Mouse (Mus musculus) embryo, embryonic 9.5 days (tissue): Measurements from ENCODE around the gene Vsig4.
"Not testable (repeated sequence)": the region's sequence is repeated elsewhere in the genome, so short reads cannot be mapped to it uniquely, and the experiment has no call there.

Source experiments
- DNase-seq: peaks from one replicate; pipeline ENCODE4 v3.0.0-alpha.2; 2017; ENCODE audit errors: extremely low spot score

Vsig4 gene

GRCm38 (mm10) chrX:96293338-96293737 lies at the start of gene Vsig4:
Gene Vsig4, minus strand, starts transcription at chrX:96293438.
- no peak for DNase-seq

- DNase-seq = no peak
Observed at GRCm38 (mm10) chrX:96339108-96339507, 45.9 kb upstream of the Vsig4 start.

- DNase-seq = no peak
Observed at GRCm38 (mm10) chrX:96329764-96330163, 36.5 kb upstream of the Vsig4 start.

- DNase-seq = no peak
Observed at GRCm38 (mm10) chrX:96256509-96256908, 36.7 kb downstream of the Vsig4 start.

- no peak for DNase-seq
Observed at GRCm38 (mm10) chrX:96239644-96240043, 53.6 kb downstream of the Vsig4 start.

GRCm38 (mm10) chrX:96239037-96239436 lies 54.2 kb downstream of the Vsig4 start:
- no peak for DNase-seq

- no peak for DNase-seq
Observed at GRCm38 (mm10) chrX:96235775-96236174, 57.5 kb downstream of the Vsig4 start.

- no peak for DNase-seq
Observed at GRCm38 (mm10) chrX:96227030-96227429, 66.2 kb downstream of the Vsig4 start.

- DNase-seq = no peak
Observed at GRCm38 (mm10) chrX:96225474-96225873, 67.8 kb downstream of the Vsig4 start.

GRCm38 (mm10) chrX:96224210-96224609 lies 69.0 kb downstream of the Vsig4 start:
- no peak for DNase-seq

- no peak for DNase-seq
Observed at GRCm38 (mm10) chrX:96218088-96218487, 75.2 kb downstream of the Vsig4 start.

- DNase-seq = no peak
Observed at GRCm38 (mm10) chrX:96206872-96207271, 86.4 kb downstream of the Vsig4 start.

- not testable (repeated sequence) for DNase-seq
Observed at GRCm38 (mm10) chrX:96205143-96205542, 88.1 kb downstream of the Vsig4 start.
